Comparison of ENCODE assay signal across 14 mouse cellular contexts in genomic region chr6:136431169-136431895, GRCm38 (mm10). TPM values are rescaled to one million over a fixed set of nuclear protein-coding genes. Genes with fewer than 3 reads are reported as not detected.
DNase-seq lines count a peak whose midpoint lies in the region; ATAC-seq and TF ChIP-seq lines count a peak whose summit lies in the region.
"Had no signal": no experiment of that assay in that cellular context is flagged by ENCODE, and none has a peak within 500 bp of the region (broad histone marks: within the 10 kb centered on the region; RNA-seq: fewer than 3 reads in every experiment).

No protein-coding gene starts in this region.

- no peak for TF ChIP-seq EP300 in heart, adult 2 months (IDR thresholded peaks at IDR 0.05; ENCODE audit: insufficient read depth, low read depth, low read length)
- no peak for TF ChIP-seq EP300 in stomach, postnatal 0 days (optimal IDR thresholded peaks at IDR 0.05)

- TF ChIP-seq CTCF in heart, adult 2 months (IDR thresholded peaks at IDR 0.05), result no peak
- TF ChIP-seq CTCF in stomach, postnatal 0 days (IDR thresholded peaks at IDR 0.05; ENCODE audit: low read depth), result no peak

- H3K79me2 ChIP-seq in heart, adult 2 months (replicated peaks; ENCODE audit: control insufficient read depth, insufficient read depth, low read length), result no peaks in the 10 kb centered on the region

- no peaks in the 10 kb centered on the region for H3K27me3 ChIP-seq in heart, embryonic 16.5 days (ENCODE audit: control insufficient read depth, insufficient read depth, low read length)
- no peaks in the 10 kb centered on the region for H3K27me3 ChIP-seq in heart, adult 2 months (ENCODE audit: control insufficient read depth, insufficient read depth, low read length)
- no peaks in the 10 kb centered on the region for H3K27me3 ChIP-seq in stomach, embryonic 15.5 days (replicated peaks)
- no peaks in the 10 kb centered on the region for H3K27me3 ChIP-seq in stomach, postnatal 0 days (ENCODE audit: control insufficient read depth, insufficient read depth, low read length)
- H3K27me3 ChIP-seq in stomach, embryonic 16.5 days (ENCODE audit: control insufficient read depth, insufficient read depth, low read length), result no peaks in the 10 kb centered on the region
- H3K27me3 ChIP-seq: limb, embryonic 13.5 days had no signal

- H3K4me3 ChIP-seq in heart, embryonic 16.5 days (ENCODE audit: low read length), result no peak overlapping the region
- no peak overlapping the region for H3K4me3 ChIP-seq in heart, adult 2 months
- H3K4me3 ChIP-seq in stomach, embryonic 15.5 days (replicated peaks), result no peak overlapping the region
- H3K4me3 ChIP-seq in stomach, postnatal 0 days (ENCODE audit: low read depth, low read length), result no peak overlapping the region
- no peak overlapping the region for H3K4me3 ChIP-seq in stomach, embryonic 16.5 days (replicated peaks; ENCODE audit: low read length)
- H3K4me3 ChIP-seq: limb, embryonic 13.5 days had no signal

- H3K9me3 ChIP-seq in heart, embryonic 16.5 days (replicated peaks; ENCODE audit: control insufficient read depth, low read length), result no peaks in the 10 kb centered on the region
- no peaks in the 10 kb centered on the region for H3K9me3 ChIP-seq in stomach, embryonic 15.5 days
- H3K9me3 ChIP-seq in stomach, postnatal 0 days (ENCODE audit: control insufficient read depth, low read length), result no peaks in the 10 kb centered on the region
- H3K9me3 ChIP-seq in stomach, embryonic 16.5 days (replicated peaks; ENCODE audit: control insufficient read depth, low read length), result no peaks in the 10 kb centered on the region
- H3K9me3 ChIP-seq: limb, embryonic 13.5 days had no signal

- intact Hi-C loops in heart, adult 2 months (cut with DNase I), result no loop called here

- H3K27ac ChIP-seq in heart, embryonic 16.5 days (ENCODE audit: low read length), result peak overlapping the region; percentile 4; the same call in 1 of the 2 replicates
- H3K27ac ChIP-seq in heart, adult 2 months, result no peak overlapping the region
- peak overlapping the region; percentile 44; the same call in 1 of the 2 replicates for H3K27ac ChIP-seq in stomach, embryonic 15.5 days
- no peak overlapping the region for H3K27ac ChIP-seq in stomach, postnatal 0 days (replicated peaks)
- H3K27ac ChIP-seq in stomach, embryonic 16.5 days (ENCODE audit: low read length), result peak overlapping the region; percentile 15; the same call in 1 of the 2 replicates
- H3K27ac ChIP-seq: hindbrain, embryonic 14.5 days; limb, embryonic 13.5 days had no signal

- H3K4me2 ChIP-seq in heart, embryonic 16.5 days (ENCODE audit: low read depth, low read length), result peak overlapping the region; percentile 10; the same call in 1 of the 2 replicates
- H3K4me2 ChIP-seq in stomach, embryonic 15.5 days, result no peak overlapping the region
- H3K4me2 ChIP-seq in stomach, postnatal 0 days (replicated peaks; ENCODE audit: low read depth), result no peak overlapping the region
- H3K4me2 ChIP-seq in stomach, embryonic 16.5 days (ENCODE audit: low read depth, low read length), result no peak overlapping the region
- H3K4me2 ChIP-seq: hindbrain, embryonic 14.5 days; limb, embryonic 13.5 days had no signal

- no peak for DNase-seq in heart, adult 2 months
- no peak for DNase-seq in stomach, postnatal 0 days (ENCODE audit: low spot score)
- peak; percentile 20 for DNase-seq in T-cell, adult 2 months (ENCODE audit: low spot score)
- DNase-seq in thymus, postnatal 10 days (ENCODE audit: low spot score in 2 of 2), result no peak
- DNase-seq in adrenal gland, postnatal 25 days, result no peak
- DNase-seq: adrenal gland, adult 8-10 months; gastrocnemius, postnatal 14 days had no signal

- H3K4me1 ChIP-seq in heart, embryonic 16.5 days (ENCODE audit: control insufficient read depth, insufficient read depth, low read length), result peaks cover 10% of the 10 kb centered on the region
- H3K4me1 ChIP-seq in heart, adult 2 months (ENCODE audit: control insufficient read depth, insufficient read depth, low read length), result no peaks in the 10 kb centered on the region
- H3K4me1 ChIP-seq in stomach, embryonic 15.5 days, result peaks cover 4% of the 10 kb centered on the region; the same call in 1 of the 2 replicates
- no peaks in the 10 kb centered on the region for H3K4me1 ChIP-seq in stomach, postnatal 0 days (replicated peaks; ENCODE audit: control insufficient read depth, insufficient read depth)
- H3K4me1 ChIP-seq in stomach, embryonic 16.5 days (ENCODE audit: control insufficient read depth, insufficient read depth, low read length), result peaks cover 5% of the 10 kb centered on the region

- WGBS in heart, embryonic 16.5 days, result 40% methylated on average over 10 of the region's 10 CpGs
- 58% methylated on average over 10 of the region's 10 CpGs for WGBS in heart, adult 2 months
- WGBS in stomach, embryonic 15.5 days, result 57% methylated on average over 10 of the region's 10 CpGs
- 43% methylated on average over 10 of the region's 10 CpGs for WGBS in stomach, postnatal 0 days
- 51% methylated on average over 10 of the region's 10 CpGs for WGBS in stomach, embryonic 16.5 days

- H3K9ac ChIP-seq in heart, embryonic 16.5 days (ENCODE audit: low read length), result no peak overlapping the region
- no peak overlapping the region for H3K9ac ChIP-seq in heart, adult 2 months (ENCODE audit: low read depth, low read length)
- H3K9ac ChIP-seq in stomach, embryonic 15.5 days, result no peak overlapping the region
- H3K9ac ChIP-seq in stomach, postnatal 0 days (ENCODE audit: low read length), result no peak overlapping the region
- no peak overlapping the region for H3K9ac ChIP-seq in stomach, embryonic 16.5 days (ENCODE audit: low read length)
- H3K9ac ChIP-seq: hindbrain, embryonic 14.5 days; limb, embryonic 13.5 days had no signal

- no peak for ATAC-seq in heart, embryonic 16.5 days (replicated peaks; ENCODE audit: extremely low read depth, insufficient read depth, low FRiP score)
- ATAC-seq in stomach, embryonic 15.5 days (ENCODE audit: insufficient read depth, low FRiP score, low read depth), result no peak
- no peak for ATAC-seq in stomach, postnatal 0 days (ENCODE audit: low FRiP score, low TSS enrichment)
- no peak for ATAC-seq in stomach, embryonic 16.5 days (ENCODE audit: insufficient read depth, low FRiP score)

- TF ChIP-seq POLR2A in heart, adult 2 months (IDR thresholded peaks at IDR 0.05; ENCODE audit: insufficient read depth, low read depth, low read length), result no peak

- H3K36me3 ChIP-seq in heart, embryonic 16.5 days (ENCODE audit: control insufficient read depth, insufficient read depth), result no peaks in the 10 kb centered on the region
- H3K36me3 ChIP-seq in heart, adult 2 months (ENCODE audit: control insufficient read depth, insufficient read depth, low read length), result no peaks in the 10 kb centered on the region
- no peaks in the 10 kb centered on the region for H3K36me3 ChIP-seq in stomach, embryonic 15.5 days
- no peaks in the 10 kb centered on the region for H3K36me3 ChIP-seq in stomach, postnatal 0 days (ENCODE audit: control insufficient read depth, insufficient read depth, low read length)
- H3K36me3 ChIP-seq in stomach, embryonic 16.5 days (ENCODE audit: control insufficient read depth, insufficient read depth, low read length), result no peaks in the 10 kb centered on the region
- H3K36me3 ChIP-seq: limb, embryonic 13.5 days had no signal

RNA-seq across cellular contexts. Expression of gene E330021D16Rik, which starts 16.0 kb away (rescaled TPM):
- not detected in 2 replicates for polyA plus RNA-seq in heart, embryonic 16.5 days (2015; fragmentation: Nextera tagmentation; extraction: Ambion mirVana)
- total RNA-seq in heart, adult 2 months (2021), result not detected
- not detected in 2 replicates for polyA plus RNA-seq in heart, adult 2 months (2012; rRNA removed)
- polyA plus RNA-seq in stomach, embryonic 15.5 days (2015; fragmentation: Nextera tagmentation; extraction: Ambion mirVana), result 0.12 TPM in 1 of 2 replicates, not detected in the other
- 0.05 TPM in 1 of 2 replicates, not detected in the other for polyA plus RNA-seq in stomach, postnatal 0 days (2015; fragmentation: Nextera tagmentation; extraction: Ambion mirVana)
- polyA plus RNA-seq in stomach, embryonic 16.5 days (2015; fragmentation: Nextera tagmentation; extraction: Ambion mirVana), result not detected in 2 replicates
- total RNA-seq in adrenal gland, postnatal 25 days (2021), result not detected in 2 replicates
- total RNA-seq: adrenal gland, adult 8-10 months; gastrocnemius, postnatal 14 days had no signal
- polyA plus RNA-seq: forebrain, embryonic 11.5 days; hindbrain, embryonic 14.5 days; large intestine, adult 2 months; limb, embryonic 13.5 days had no signal

Comparison
In these comparisons a context has a peak if more than half of its experiments do, and no peak if none do; other contexts are left out.
1. H3K27ac ChIP-seq: peak in heart, embryonic 16.5 days (single experiment), stomach, embryonic 15.5 days (single experiment) and stomach, embryonic 16.5 days (single experiment); none in heart, adult 2 months (single experiment) and stomach, postnatal 0 days (single experiment).